Mouse (Mus musculus): Measurements from ENCODE around the gene Arfgef3. TPM values are rescaled to one million over a fixed set of nuclear protein-coding genes. Genes with fewer than 3 reads are reported as not detected.

The Arfgef3 gene
- polyA plus RNA-seq, 1 experiment from 2014 or later: 6.3 TPM

DNA sequence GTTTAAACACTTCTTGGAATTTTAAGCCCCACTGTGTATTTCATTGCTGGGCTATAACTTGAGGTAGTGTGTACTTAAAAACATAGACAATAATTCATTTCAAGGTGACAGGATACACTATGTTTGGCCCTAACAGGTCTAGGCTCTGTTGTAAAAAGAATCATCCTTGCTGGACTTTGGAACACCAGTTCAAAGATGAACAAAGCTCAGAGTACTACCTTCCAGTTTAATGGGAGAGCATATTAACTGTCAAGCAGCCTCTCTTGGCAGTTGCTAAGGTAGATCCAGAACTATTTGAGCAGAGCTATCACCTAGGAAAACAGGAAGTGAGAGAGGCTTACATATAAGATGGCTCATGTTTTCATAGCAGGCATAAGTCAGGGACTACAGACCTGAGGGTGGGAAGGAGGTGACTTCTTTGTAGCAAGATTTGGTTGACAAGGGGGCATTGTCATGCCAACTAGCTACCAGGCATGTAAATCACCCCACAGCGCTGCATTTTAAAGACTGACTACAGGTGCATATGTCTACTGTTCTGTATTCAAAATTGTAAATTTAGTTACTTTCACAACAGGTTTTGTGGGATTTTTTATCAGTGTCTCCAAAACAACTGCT, 82.0 kb downstream of the Arfgef3 start:
- H3K4me2 ChIP-seq (ENCODE audit: low read length): no peak overlapping the region
- H3K36me3 ChIP-seq (ENCODE audit: control insufficient read depth, insufficient read depth, low read length): peaks cover 8% of the 10 kb centered on the region
- H3K9me3 ChIP-seq (ENCODE audit: control insufficient read depth, low read length): no peaks in the 10 kb centered on the region; the same call in 1 of the 2 replicates
- no peak for ATAC-seq
- H3K27me3 ChIP-seq (replicated peaks; ENCODE audit: control insufficient read depth, insufficient read depth, low read length): no peaks in the 10 kb centered on the region
- H3K4me3 ChIP-seq (ENCODE audit: low read length): no peak overlapping the region
- H3K4me1 ChIP-seq (ENCODE audit: control insufficient read depth, insufficient read depth, low read depth, low read length): no peaks in the 10 kb centered on the region
- WGBS: 85% methylated on average over 1 of the region's 1 CpGs
- H3K27ac ChIP-seq (ENCODE audit: low read depth, low read length): no peak overlapping the region
- H3K9ac ChIP-seq (ENCODE audit: low read depth, low read length): no peak overlapping the region

DNA sequence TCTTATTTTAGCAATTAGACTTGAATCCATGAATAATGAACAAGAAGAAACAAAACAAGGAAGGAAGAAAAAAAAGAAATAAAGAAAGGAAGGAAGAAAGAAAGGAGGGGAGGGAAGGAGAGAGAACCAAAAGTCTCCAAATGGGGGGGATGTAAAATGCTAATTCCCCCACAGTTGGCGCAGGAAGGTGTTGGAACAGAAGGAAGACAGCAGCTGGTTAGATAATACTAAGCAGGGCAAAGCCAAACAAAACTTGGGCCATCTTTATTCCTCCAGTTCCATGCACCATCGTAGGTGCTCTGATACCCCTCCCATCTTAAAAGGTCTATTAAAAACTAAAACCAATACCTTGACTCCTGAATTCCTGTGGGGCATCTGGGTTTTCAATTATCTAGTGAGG, 82.8 kb downstream of the Arfgef3 start:
- Histone ChIP-seq H3K27ac (ENCODE audit: low read depth, low read length) (no peak overlapping the region), H3K4me3 (ENCODE audit: low read length) (no peak overlapping the region), H3K27me3 (replicated peaks; ENCODE audit: control insufficient read depth, insufficient read depth, low read length) (no peaks in the 10 kb centered on the region), H3K36me3 (ENCODE audit: control insufficient read depth, insufficient read depth, low read length) (peaks cover 8% of the 10 kb centered on the region), H3K4me1 (ENCODE audit: control insufficient read depth, insufficient read depth, low read depth, low read length) (no peaks in the 10 kb centered on the region), H3K9me3 (ENCODE audit: control insufficient read depth, low read length) (no peaks in the 10 kb centered on the region; the same call in 1 of the 2 replicates), H3K4me2 (ENCODE audit: low read length) (no peak overlapping the region), H3K9ac (ENCODE audit: low read depth, low read length) (no peak overlapping the region)
- ATAC-seq: no peak
- WGBS: 80% methylated on average over 2 of the region's 2 CpGs

DNA sequence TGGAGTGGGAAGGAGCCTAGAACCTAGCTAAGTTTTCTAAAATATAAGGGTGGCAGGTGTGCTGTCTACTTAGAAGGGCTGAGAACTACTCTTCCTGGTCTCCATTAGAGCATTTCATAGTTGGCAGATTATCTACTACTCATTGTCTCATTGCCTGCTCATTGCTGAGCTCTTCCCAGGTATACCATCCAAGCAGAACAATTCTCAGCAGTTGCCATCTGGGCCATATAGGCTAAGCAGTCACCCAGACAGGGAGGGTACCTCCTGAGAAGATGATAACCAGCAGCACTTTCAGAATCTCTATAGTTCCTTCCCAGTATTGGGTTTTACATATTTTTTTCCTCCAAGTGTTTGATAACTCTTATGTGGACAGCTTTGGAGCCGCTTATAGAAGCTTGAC, 86.2 kb downstream of the Arfgef3 start:
- H3K4me1 ChIP-seq (ENCODE audit: control insufficient read depth, insufficient read depth, low read depth, low read length): no peaks in the 10 kb centered on the region
- H3K36me3 ChIP-seq (ENCODE audit: control insufficient read depth, insufficient read depth, low read length): peaks cover 13% of the 10 kb centered on the region
- no peak overlapping the region for H3K27ac ChIP-seq (ENCODE audit: low read depth, low read length)
- no peak overlapping the region for H3K4me3 ChIP-seq (ENCODE audit: low read length)
- no peak overlapping the region for H3K4me2 ChIP-seq (ENCODE audit: low read length)
- H3K9ac ChIP-seq (ENCODE audit: low read depth, low read length): no peak overlapping the region
- ATAC-seq: no peak
- H3K27me3 ChIP-seq (replicated peaks; ENCODE audit: control insufficient read depth, insufficient read depth, low read length): no peaks in the 10 kb centered on the region
- no peaks in the 10 kb centered on the region; the same call in 1 of the 2 replicates for H3K9me3 ChIP-seq (ENCODE audit: control insufficient read depth, low read length)
- WGBS: 91% methylated on average over 1 of the region's 1 CpGs

DNA sequence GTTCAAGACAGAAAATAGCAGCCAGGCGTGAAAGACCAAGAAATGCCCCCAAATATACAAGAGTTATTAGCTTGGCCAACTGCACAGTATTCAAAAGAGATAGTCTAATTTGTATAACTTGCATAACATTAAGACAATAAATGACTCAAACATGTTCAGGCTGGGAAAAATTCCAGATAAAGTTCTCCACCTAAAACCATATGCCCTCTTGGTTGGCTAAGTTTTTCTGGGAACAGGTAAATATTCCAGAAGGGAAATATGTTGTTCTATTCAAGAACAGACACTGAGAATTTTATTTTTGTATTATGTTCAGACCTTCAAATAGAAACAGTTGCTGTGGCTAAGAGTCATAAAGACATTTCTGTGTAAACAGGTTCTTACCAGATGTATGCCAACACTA, 96.7 kb downstream of the Arfgef3 start:
- H3K4me1 ChIP-seq (ENCODE audit: control insufficient read depth, insufficient read depth, low read depth, low read length): no peaks in the 10 kb centered on the region
- no peaks in the 10 kb centered on the region for H3K9me3 ChIP-seq (ENCODE audit: control insufficient read depth, low read length)
- no peak overlapping the region for H3K27ac ChIP-seq (ENCODE audit: low read depth, low read length)
- H3K9ac ChIP-seq (ENCODE audit: low read depth, low read length): no peak overlapping the region
- H3K27me3 ChIP-seq (replicated peaks; ENCODE audit: control insufficient read depth, insufficient read depth, low read length): no peaks in the 10 kb centered on the region
- 81% methylated on average over 1 of the region's 1 CpGs for WGBS
- ATAC-seq: no peak
- H3K4me3 ChIP-seq (ENCODE audit: low read length): no peak overlapping the region
- H3K36me3 ChIP-seq (ENCODE audit: control insufficient read depth, insufficient read depth, low read length): peaks cover 5% of the 10 kb centered on the region; the same call in 1 of the 2 replicates
- H3K4me2 ChIP-seq (ENCODE audit: low read length): no peak overlapping the region

DNA sequence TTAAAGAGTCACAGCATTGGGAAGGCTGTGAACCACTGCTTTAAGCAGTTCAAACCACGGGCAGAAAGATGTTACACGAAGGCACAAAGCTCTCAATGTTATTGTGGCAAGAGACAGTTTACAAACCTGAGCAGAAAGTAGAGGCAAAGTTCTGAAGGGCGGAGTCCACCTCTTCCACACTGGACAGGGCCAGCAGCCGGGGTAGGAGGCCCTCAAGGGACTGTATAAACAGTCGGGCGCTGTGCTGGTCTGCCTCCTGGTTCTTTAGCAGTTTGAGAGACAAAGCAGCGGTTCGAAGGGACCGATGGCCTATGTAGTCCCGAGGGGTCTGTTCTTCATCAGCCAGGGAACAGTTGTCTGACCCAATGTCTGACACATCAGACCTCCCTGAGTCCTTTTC, 97.7 kb downstream of the Arfgef3 start:
- no peak overlapping the region for H3K9ac ChIP-seq (ENCODE audit: low read depth, low read length)
- peaks cover 5% of the 10 kb centered on the region; the same call in 1 of the 2 replicates for H3K36me3 ChIP-seq (ENCODE audit: control insufficient read depth, insufficient read depth, low read length)
- no peak overlapping the region for H3K4me2 ChIP-seq (ENCODE audit: low read length)
- no peak overlapping the region for H3K27ac ChIP-seq (ENCODE audit: low read depth, low read length)
- H3K4me1 ChIP-seq (ENCODE audit: control insufficient read depth, insufficient read depth, low read depth, low read length): no peaks in the 10 kb centered on the region
- H3K4me3 ChIP-seq (ENCODE audit: low read length): no peak overlapping the region
- no peaks in the 10 kb centered on the region for H3K27me3 ChIP-seq (replicated peaks; ENCODE audit: control insufficient read depth, insufficient read depth, low read length)
- WGBS: 93% methylated on average over 10 of the region's 10 CpGs
- ATAC-seq: no peak
- no peaks in the 10 kb centered on the region for H3K9me3 ChIP-seq (ENCODE audit: control insufficient read depth, low read length)

DNA sequence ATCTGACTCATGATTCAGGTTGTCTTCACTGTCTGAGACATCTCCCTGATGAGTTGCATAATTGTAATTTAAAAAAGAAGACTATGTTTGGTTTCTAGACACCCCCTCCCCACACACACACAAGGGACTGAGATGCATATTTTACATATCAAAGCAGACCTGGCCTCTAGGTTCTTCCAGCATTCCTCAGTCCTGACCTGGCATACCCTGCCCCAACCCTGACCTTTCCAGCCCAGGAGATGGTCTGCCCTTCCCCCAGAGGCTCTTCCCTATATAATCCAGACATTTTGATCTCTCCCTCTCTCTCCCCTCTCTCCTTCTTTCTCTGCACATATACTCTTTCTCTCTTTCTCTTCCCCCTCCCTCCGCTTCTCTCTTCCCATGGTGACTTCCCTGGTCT, 99.4 kb downstream of the Arfgef3 start:
- Histone ChIP-seq H3K4me3 (ENCODE audit: low read length) (no peak overlapping the region), H3K9me3 (ENCODE audit: control insufficient read depth, low read length) (no peaks in the 10 kb centered on the region), H3K27me3 (replicated peaks; ENCODE audit: control insufficient read depth, insufficient read depth, low read length) (no peaks in the 10 kb centered on the region), H3K4me2 (ENCODE audit: low read length) (no peak overlapping the region), H3K36me3 (ENCODE audit: control insufficient read depth, insufficient read depth, low read length) (peaks cover 5% of the 10 kb centered on the region; the same call in 1 of the 2 replicates), H3K4me1 (ENCODE audit: control insufficient read depth, insufficient read depth, low read depth, low read length) (no peaks in the 10 kb centered on the region), H3K9ac (ENCODE audit: low read depth, low read length) (no peak overlapping the region), H3K27ac (ENCODE audit: low read depth, low read length) (no peak overlapping the region)
- ATAC-seq: no peak
- 89% methylated on average over 1 of the region's 1 CpGs for WGBS

DNA sequence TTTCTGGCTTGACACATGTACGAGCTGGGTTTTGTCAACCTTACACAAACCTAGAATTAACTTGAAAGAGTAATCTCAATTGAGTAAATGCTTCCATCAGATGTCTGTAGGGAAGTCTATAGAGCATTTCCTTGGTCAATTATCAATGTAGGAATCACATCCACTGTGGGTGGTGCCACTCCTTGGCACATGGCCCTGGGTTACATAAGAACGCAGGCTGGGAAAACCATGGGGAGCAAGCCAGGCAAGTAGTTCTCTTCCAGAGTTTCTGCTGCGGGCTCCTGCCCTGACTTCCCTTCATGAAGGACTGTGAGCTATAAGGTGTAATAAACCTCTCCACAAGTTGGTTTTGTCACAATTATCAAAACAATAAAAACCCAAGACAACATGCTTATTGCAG, 100.2 kb downstream of the Arfgef3 start:
- Histone ChIP-seq H3K27ac (ENCODE audit: low read depth, low read length) (no peak overlapping the region), H3K9me3 (ENCODE audit: control insufficient read depth, low read length) (no peaks in the 10 kb centered on the region), H3K27me3 (replicated peaks; ENCODE audit: control insufficient read depth, insufficient read depth, low read length) (no peaks in the 10 kb centered on the region), H3K4me3 (ENCODE audit: low read length) (no peak overlapping the region), H3K4me1 (ENCODE audit: control insufficient read depth, insufficient read depth, low read depth, low read length) (no peaks in the 10 kb centered on the region), H3K9ac (ENCODE audit: low read depth, low read length) (no peak overlapping the region), H3K36me3 (ENCODE audit: control insufficient read depth, insufficient read depth, low read length) (peaks cover 5% of the 10 kb centered on the region; the same call in 1 of the 2 replicates), H3K4me2 (ENCODE audit: low read length) (no peak overlapping the region)
- 77% methylated on average over 3 of the region's 3 CpGs for WGBS
- ATAC-seq: no peak

DNA sequence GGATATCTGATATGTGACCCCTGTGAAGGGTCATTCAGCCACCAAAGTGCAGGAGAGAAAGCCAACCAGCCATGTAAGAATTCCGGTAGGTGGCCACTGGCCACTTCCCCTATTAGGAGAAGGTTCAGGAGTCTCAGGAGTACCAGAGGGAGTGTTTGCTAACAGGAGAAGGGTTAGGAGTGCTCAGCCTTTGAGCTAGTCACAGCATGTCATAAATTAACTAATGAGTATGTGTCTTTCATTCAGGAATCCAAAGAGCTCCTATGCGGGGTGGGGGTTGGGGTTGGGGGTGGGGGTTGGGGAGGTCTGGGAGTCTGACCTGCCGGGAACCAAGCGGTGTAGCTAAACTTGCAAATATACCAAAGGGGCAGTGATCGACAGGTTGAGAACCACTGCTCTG, 100.9 kb downstream of the Arfgef3 start:
- WGBS: 69% methylated on average over 5 of the region's 5 CpGs
- Histone ChIP-seq H3K4me1 (ENCODE audit: control insufficient read depth, insufficient read depth, low read depth, low read length) (no peaks in the 10 kb centered on the region), H3K36me3 (ENCODE audit: control insufficient read depth, insufficient read depth, low read length) (peaks cover 5% of the 10 kb centered on the region; the same call in 1 of the 2 replicates), H3K27ac (ENCODE audit: low read depth, low read length) (no peak overlapping the region), H3K9ac (ENCODE audit: low read depth, low read length) (no peak overlapping the region), H3K4me3 (ENCODE audit: low read length) (no peak overlapping the region), H3K27me3 (replicated peaks; ENCODE audit: control insufficient read depth, insufficient read depth, low read length) (no peaks in the 10 kb centered on the region), H3K4me2 (ENCODE audit: low read length) (no peak overlapping the region), H3K9me3 (ENCODE audit: control insufficient read depth, low read length) (no peaks in the 10 kb centered on the region)
- ATAC-seq: no peak

DNA sequence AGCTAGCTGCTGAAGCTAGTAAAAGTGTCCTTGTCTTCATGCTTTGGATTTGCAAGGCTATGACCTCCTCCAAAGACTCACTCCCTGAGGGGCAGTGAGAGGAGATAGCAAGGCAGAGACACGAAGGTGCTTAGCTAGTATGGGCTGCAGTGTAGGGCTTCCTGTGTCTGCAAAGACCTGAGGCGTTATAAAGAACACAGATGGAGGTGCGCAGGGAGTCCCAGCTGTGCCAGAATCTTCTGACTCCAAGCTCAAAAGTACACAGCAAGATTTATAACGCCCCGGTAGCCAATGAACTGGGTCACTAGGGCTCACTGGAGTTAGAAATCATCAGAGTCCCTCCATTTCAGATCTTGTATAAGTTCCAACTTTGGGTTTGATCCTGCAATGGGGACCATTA, 103.2 kb downstream of the Arfgef3 start:
- Histone ChIP-seq H3K27ac (ENCODE audit: low read depth, low read length) (no peak overlapping the region), H3K36me3 (ENCODE audit: control insufficient read depth, insufficient read depth, low read length) (0 out of 2 replicates have a peak, but pooled peaks cover under 1% of the 10 kb centered on the region), H3K9ac (ENCODE audit: low read depth, low read length) (no peak overlapping the region), H3K4me1 (ENCODE audit: control insufficient read depth, insufficient read depth, low read depth, low read length) (no peaks in the 10 kb centered on the region), H3K4me3 (ENCODE audit: low read length) (no peak overlapping the region), H3K9me3 (ENCODE audit: control insufficient read depth, low read length) (no peaks in the 10 kb centered on the region), H3K27me3 (replicated peaks; ENCODE audit: control insufficient read depth, insufficient read depth, low read length) (no peaks in the 10 kb centered on the region), H3K4me2 (ENCODE audit: low read length) (no peak overlapping the region)
- ATAC-seq: no peak
- WGBS: 87% methylated on average over 5 of the region's 5 CpGs
